Mouse (Mus musculus): ENCODE results near the gene Il10ra.

DNA sequence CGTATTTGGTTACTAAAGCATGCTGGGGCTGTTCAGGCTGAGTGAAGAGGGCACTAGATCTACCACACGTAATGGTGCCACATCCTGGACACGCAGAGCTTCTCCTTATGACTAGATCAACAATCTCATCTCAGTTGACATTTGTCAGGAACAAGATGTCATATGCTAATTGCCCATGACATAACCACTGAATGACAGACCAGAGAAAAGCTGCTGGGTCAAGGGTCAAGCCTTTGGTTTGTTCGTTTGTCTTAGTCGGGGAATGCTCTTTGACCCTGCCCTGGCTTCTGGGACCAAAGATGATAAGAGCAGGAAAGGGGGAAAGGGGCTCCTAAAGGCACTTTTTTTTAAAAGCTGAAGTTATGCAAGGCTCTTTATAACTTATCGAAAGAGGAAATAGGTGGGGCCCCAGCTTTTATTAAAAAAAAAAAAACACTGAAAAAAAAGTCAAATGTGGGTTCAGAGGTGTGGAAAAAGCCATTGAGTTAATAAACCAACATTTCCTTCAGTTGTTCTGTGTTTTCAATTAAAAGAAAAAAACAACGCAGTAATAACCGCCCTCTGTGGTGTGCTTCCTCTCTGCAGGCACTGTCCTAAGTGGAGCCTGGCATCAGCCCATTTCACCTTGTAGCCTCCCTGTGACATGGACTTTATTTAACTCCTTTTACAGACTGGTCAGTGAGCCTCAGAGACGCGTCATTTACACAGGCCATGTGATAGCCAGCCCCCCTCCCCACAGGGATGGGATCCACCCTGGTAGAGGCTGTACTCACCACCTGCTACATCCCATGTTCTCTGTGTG lies 25.5 kb upstream of the Il10ra start:
- no peak for TF ChIP-seq CTCF (IDR thresholded peaks at IDR 0.05; ENCODE audit: borderline replicate concordance, extremely low read depth, insufficient read depth, insufficient read length)
- no peak for TF ChIP-seq POLR2A (IDR thresholded peaks at IDR 0.05; ENCODE audit: borderline replicate concordance, extremely low read depth, insufficient read depth, insufficient read length, poor library complexity, severe bottlenecking)
